Mouse (Mus musculus): ENCODE measurements around the gene Catsper2.

DNA sequence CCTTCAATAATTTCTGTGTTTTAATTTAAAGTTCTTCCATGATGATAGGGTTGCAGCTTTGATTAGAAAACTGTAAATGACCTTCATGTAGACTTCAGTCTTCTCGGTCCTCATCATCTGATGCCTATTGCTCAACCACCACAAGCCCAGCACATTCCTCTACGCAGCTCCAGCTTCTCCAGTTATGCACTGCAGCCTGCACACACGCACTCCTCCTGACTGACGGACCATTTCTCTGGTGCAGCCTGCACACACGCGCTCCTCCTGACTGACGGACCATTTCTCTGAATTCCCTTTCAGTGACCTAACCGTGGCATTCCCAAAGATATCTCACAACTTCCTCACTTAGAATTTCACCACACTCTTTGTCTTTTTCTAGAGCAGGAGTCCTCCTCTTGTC, 60.4 kb downstream of the Catsper2 start:
- TF ChIP-seq CTCF (IDR thresholded peaks at IDR 0.05; ENCODE audit: insufficient read depth, low read length) (no peak), POLR2A (IDR thresholded peaks at IDR 0.05; ENCODE audit: borderline replicate concordance, extremely low read depth, low read depth, low read length) (no peak)
